Mouse (Mus musculus): ENCODE results near the gene Asphd2. TPM values are rescaled to one million over a fixed set of nuclear protein-coding genes. Genes with fewer than 3 reads are reported as not detected.
A peak's percentile ranks its signal among the peaks of the same experiment; 100 is the strongest.

Asphd2 gene
- polyA plus RNA-seq, 1 experiment from 2014 or later, result 5.6 TPM

DNA sequence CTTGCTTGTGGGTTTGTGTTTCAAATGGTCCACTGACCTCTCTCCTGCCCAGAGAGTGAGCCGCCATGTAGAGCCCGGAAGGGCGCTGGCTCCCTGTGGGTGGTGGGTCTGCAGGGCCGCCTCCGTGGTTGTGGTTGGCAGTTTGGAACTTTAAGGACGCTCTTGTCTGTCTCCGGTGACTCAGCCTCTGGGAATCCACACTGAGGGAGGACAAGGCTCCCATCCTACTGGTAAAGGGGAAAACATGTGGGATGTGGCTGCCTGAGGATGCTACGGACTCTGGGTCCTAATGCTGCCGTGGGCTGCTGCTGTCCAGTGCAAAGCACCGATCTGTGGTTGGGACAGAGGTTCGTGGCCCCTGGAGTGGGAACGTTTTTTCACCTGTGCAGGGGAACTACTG is 26.7 kb downstream of the Asphd2 start:
- H3K9ac ChIP-seq, result no peak overlapping the region
- H3K4me1 ChIP-seq (ENCODE audit: insufficient read depth), result no peaks in the 10 kb centered on the region
- H3K27me3 ChIP-seq (ENCODE audit: insufficient read depth, low read length), result no peaks in the 10 kb centered on the region
- no peak overlapping the region for H3K4me3 ChIP-seq (ENCODE audit: low read depth, low read length)
- no peak for TF ChIP-seq CTCF (IDR thresholded peaks at IDR 0.05; ENCODE audit: low read depth)
- H3K9me3 ChIP-seq (ENCODE audit: low read depth, low read length), result no peaks in the 10 kb centered on the region
- 84% methylated on average over 12 of the region's 12 CpGs for WGBS
- ATAC-seq (ENCODE audit: insufficient read depth), result no peak
- H3K27ac ChIP-seq (ENCODE audit: low read depth), result no peak overlapping the region
- peaks cover 74% of the 10 kb centered on the region for H3K36me3 ChIP-seq (ENCODE audit: insufficient read depth)
- H3K4me2 ChIP-seq, result no peak overlapping the region
- no peak for DNase-seq

DNA sequence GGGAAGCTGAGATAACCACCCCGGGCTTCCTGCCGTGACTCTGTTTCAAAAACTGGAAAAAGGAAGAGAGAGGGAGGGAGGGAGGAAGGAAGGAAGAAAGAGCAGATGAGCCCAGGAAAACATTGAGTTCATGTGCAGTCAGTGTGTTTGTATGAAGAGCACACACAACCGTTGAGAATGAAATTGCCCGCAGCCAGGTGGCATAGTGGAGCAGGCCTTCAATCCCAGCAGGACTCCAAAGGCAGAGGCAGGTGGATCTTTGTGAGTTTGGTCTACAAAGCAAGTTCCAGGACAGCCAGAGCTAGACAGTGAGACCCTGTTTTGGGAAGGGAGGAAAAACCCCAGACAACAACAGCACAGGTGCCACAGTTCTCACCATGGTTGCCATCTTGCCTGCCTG is 27.3 kb downstream of the Asphd2 start:
- H3K9me3 ChIP-seq (ENCODE audit: low read depth, low read length), result no peaks in the 10 kb centered on the region
- no peak overlapping the region for H3K4me2 ChIP-seq
- no peaks in the 10 kb centered on the region for H3K4me1 ChIP-seq (ENCODE audit: insufficient read depth)
- H3K36me3 ChIP-seq (ENCODE audit: insufficient read depth), result peaks cover 71% of the 10 kb centered on the region
- H3K9ac ChIP-seq, result no peak overlapping the region
- ATAC-seq (ENCODE audit: insufficient read depth) (no peak), DNase-seq (no peak)
- no peak overlapping the region for H3K27ac ChIP-seq (ENCODE audit: low read depth)
- WGBS, result 86% methylated on average over 4 of the region's 4 CpGs
- H3K27me3 ChIP-seq (ENCODE audit: insufficient read depth, low read length), result no peaks in the 10 kb centered on the region
- 0 out of 2 replicates have a peak, but pooled peaks have one; percentile 2 for TF ChIP-seq CTCF (IDR thresholded peaks at IDR 0.05; ENCODE audit: low read depth)
- H3K4me3 ChIP-seq (ENCODE audit: low read depth, low read length), result no peak overlapping the region

DNA sequence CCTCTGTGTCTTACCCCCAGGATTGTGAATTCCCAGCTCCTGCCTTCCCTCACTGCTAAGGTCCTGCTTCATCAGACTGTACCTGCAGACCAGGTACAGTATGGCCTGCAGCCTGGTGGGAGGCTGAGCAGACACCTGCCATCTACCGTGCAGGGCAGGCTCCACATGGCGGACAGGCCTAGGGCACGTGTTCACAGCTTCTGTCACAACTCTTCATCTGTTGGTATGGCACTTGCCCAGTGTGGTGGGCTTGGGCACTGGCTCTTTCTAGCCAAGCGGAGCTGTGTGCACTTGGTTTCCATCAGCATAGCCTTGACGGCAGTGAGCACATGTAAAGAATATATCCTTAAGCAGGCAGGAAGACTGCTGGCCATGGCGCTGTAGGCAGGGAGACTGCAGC is 27.8 kb downstream of the Asphd2 start:
- no peak overlapping the region for H3K27ac ChIP-seq (ENCODE audit: low read depth)
- TF ChIP-seq CTCF (IDR thresholded peaks at IDR 0.05; ENCODE audit: low read depth), result no peak
- H3K9ac ChIP-seq, result no peak overlapping the region
- no peaks in the 10 kb centered on the region for H3K27me3 ChIP-seq (ENCODE audit: insufficient read depth, low read length)
- no peak for ATAC-seq (ENCODE audit: insufficient read depth)
- 93% methylated on average over 6 of the region's 6 CpGs for WGBS
- no peak overlapping the region for H3K4me2 ChIP-seq
- H3K4me3 ChIP-seq (ENCODE audit: low read depth, low read length), result no peak overlapping the region
- no peak for DNase-seq
- H3K36me3 ChIP-seq (ENCODE audit: insufficient read depth), result peaks cover 67% of the 10 kb centered on the region
- no peaks in the 10 kb centered on the region for H3K9me3 ChIP-seq (ENCODE audit: low read depth, low read length)
- H3K4me1 ChIP-seq (ENCODE audit: insufficient read depth), result no peaks in the 10 kb centered on the region

DNA sequence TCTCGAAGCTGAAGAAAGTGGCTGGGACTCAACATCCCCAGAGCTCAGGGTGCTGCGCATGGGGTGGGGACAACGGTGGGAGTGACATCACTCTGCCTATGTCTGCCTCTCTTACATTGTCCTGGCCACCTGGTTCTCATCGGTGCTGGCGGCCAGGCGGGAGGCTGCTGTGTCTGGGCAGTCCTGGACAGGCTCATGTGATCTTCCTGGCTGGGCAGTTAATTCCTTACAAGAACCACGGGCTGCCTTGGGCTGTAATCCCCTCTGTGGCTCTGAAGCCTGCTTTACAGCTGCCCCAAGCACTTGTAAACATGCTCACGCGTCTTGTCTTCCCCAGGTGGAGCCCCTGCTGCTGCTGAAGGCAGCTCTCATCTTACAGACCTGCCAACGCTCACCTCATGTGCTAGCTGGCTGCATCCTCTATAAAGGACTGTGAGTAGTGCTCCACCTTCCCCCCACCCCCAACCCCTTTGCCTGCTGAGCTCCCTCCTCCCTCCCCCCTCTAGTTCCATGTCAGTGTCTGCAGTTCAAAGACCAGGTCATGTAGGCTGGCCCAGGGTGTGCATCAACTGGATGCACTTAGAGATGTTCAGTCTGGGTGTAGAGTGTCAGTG is 30.4 kb downstream of the Asphd2 start:
- Histone ChIP-seq H3K27ac (ENCODE audit: low read depth) (no peak overlapping the region), H3K27me3 (ENCODE audit: insufficient read depth, low read length) (no peaks in the 10 kb centered on the region), H3K4me2 (no peak overlapping the region), H3K36me3 (ENCODE audit: insufficient read depth) (peaks cover 50% of the 10 kb centered on the region; the same call in 1 of the 2 replicates), H3K9me3 (ENCODE audit: low read depth, low read length) (no peaks in the 10 kb centered on the region), H3K4me3 (ENCODE audit: low read depth, low read length) (no peak overlapping the region), H3K4me1 (ENCODE audit: insufficient read depth) (no peaks in the 10 kb centered on the region), H3K9ac (no peak overlapping the region)
- 70% methylated on average over 10 of the region's 10 CpGs for WGBS
- TF ChIP-seq CTCF (IDR thresholded peaks at IDR 0.05; ENCODE audit: low read depth), result no peak
- DNase-seq, result no peak
- ATAC-seq (ENCODE audit: insufficient read depth), result no peak

DNA sequence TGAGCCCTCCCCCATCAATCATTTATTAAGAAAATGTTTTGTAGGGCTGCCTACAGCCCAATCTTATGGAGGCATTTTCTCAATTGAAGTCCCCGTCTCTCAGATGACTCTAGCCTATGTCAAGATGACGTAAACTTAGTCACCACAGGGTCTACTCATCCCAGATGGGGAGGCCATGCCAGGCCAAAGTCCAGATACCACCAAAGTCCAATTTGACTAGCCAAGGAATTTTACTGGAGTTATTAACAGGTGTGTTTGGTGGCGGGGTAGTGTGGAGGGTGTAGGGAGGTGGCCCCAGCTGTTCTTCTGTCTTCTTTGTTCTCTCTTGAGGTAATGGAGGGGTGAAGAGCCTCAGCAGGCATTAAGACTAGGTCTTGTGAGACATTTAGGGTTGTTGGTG is 34.6 kb downstream of the Asphd2 start:
- no peak overlapping the region for H3K4me2 ChIP-seq
- no peaks in the 10 kb centered on the region for H3K27me3 ChIP-seq (ENCODE audit: insufficient read depth, low read length)
- no peak for TF ChIP-seq CTCF (IDR thresholded peaks at IDR 0.05; ENCODE audit: low read depth)
- no peaks in the 10 kb centered on the region for H3K4me1 ChIP-seq (ENCODE audit: insufficient read depth)
- H3K4me3 ChIP-seq (ENCODE audit: low read depth, low read length), result no peak overlapping the region
- 87% methylated on average over 3 of the region's 3 CpGs for WGBS
- ATAC-seq (ENCODE audit: insufficient read depth), result no peak
- H3K27ac ChIP-seq (ENCODE audit: low read depth), result no peak overlapping the region
- H3K36me3 ChIP-seq (ENCODE audit: insufficient read depth), result peaks cover 24% of the 10 kb centered on the region; the same call in 1 of the 2 replicates
- no peaks in the 10 kb centered on the region for H3K9me3 ChIP-seq (ENCODE audit: low read depth, low read length)
- no peak for DNase-seq
- no peak overlapping the region for H3K9ac ChIP-seq

DNA sequence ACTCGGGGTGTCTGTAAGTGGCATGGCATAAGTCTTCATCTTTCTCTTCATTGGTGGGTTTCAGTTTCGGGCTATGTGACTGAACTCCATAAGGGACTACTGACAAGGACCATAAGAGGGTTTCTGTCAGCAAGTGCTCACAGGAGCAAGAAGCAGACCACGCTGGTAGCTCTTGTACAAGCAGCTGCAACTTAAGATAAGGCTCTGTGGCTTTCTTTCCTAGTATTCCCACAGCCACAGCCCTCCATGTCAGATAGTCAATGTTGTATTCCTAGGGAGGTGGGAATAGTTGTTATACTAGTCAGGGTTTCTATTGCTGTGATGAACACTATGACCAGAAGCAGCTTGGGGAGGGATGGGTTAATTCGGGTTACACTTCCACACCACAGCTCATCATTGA is 35.1 kb downstream of the Asphd2 start:
- Histone ChIP-seq H3K36me3 (ENCODE audit: insufficient read depth) (peaks cover 24% of the 10 kb centered on the region; the same call in 1 of the 2 replicates), H3K9me3 (ENCODE audit: low read depth, low read length) (no peaks in the 10 kb centered on the region), H3K4me2 (no peak overlapping the region), H3K9ac (no peak overlapping the region), H3K4me3 (ENCODE audit: low read depth, low read length) (no peak overlapping the region), H3K27ac (ENCODE audit: low read depth) (no peak overlapping the region), H3K4me1 (ENCODE audit: insufficient read depth) (no peaks in the 10 kb centered on the region), H3K27me3 (ENCODE audit: insufficient read depth, low read length) (no peaks in the 10 kb centered on the region)
- ATAC-seq (ENCODE audit: insufficient read depth) (no peak), DNase-seq (no peak)
- WGBS, result 79% methylated on average over 4 of the region's 4 CpGs
- TF ChIP-seq CTCF (IDR thresholded peaks at IDR 0.05; ENCODE audit: low read depth), result no peak

DNA sequence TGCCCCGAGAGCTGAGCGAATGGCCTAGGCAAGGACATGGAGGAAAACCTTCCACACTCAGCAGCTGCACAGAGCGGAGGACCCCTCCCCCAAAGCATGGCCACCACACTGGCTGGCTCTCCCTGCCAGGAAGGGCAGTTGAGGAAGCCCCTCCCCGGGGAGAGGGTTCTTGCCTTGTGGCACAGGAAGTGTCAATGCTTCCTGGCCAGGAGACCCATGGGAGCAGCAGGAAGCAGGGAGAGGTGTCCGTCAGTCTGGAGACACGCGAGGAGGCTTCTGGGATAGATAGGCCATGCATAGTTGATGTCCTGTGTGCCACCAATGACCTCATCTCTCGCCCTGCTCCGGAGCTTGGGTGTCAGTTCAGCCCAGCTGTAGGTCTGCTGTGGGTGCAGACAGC is 38.3 kb downstream of the Asphd2 start:
- no peak overlapping the region for H3K4me2 ChIP-seq
- H3K4me1 ChIP-seq (ENCODE audit: insufficient read depth), result no peaks in the 10 kb centered on the region
- ATAC-seq (ENCODE audit: insufficient read depth) (no peak), DNase-seq (no peak)
- no peak overlapping the region for H3K4me3 ChIP-seq (ENCODE audit: low read depth, low read length)
- H3K9ac ChIP-seq, result no peak overlapping the region
- H3K36me3 ChIP-seq (ENCODE audit: insufficient read depth), result peaks cover 27% of the 10 kb centered on the region
- no peak for TF ChIP-seq CTCF (IDR thresholded peaks at IDR 0.05; ENCODE audit: low read depth)
- H3K27me3 ChIP-seq (ENCODE audit: insufficient read depth, low read length), result no peaks in the 10 kb centered on the region
- no peak overlapping the region for H3K27ac ChIP-seq (ENCODE audit: low read depth)
- H3K9me3 ChIP-seq (ENCODE audit: low read depth, low read length), result no peaks in the 10 kb centered on the region
- WGBS, result 86% methylated on average over 9 of the region's 9 CpGs
